Mouse (Mus musculus): ENCODE measurements around the gene Agap3. TPM values are rescaled to one million over a fixed set of nuclear protein-coding genes. Genes with fewer than 3 reads are reported as not detected.
A peak's percentile ranks its signal among the peaks of the same experiment; 100 is the strongest.

Gene Agap3
- polyA plus RNA-seq, 1 experiment from 2014 or later: 61.2 TPM

DNA sequence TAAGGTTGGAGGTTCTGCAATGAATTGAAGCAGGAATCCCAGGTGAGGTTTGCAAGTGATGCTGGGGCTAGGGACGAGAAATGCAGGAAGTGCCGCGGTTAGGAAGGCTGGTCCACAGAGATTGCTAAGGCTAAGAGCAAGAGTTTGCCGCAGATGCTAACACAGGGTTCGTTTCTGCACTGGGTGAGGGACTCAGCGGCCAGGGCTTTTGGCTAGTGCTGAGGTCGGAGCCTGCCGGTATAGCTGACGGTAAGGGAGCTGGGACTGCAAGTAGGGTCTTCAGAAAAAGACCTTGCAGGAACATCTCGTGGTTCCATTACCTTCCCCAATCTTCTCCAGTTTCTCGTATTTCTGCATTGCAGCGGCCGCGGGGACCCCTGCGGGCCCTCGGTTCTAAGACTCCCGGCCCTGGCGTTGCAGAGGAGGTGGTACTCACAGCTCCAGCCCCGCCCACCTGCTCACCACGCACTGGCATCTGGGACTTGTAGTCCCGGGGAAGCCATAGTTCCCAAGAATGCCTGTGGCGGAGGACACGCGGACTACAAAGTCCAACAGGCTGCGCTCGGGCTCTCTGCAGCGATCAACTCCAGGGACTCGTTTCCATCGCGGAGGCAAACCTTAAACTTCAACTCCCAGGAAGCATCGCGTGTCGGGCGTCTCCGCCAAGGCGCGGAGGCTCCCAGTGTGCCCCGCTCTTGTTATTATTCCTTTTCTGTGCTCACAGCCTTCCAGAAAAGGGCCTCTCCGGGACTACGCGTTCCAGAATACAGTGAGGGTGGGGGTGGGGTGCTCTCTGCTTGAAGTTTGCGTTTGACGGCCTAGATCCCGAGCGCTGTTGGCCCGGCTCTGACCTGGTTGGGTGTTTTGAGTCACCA, 28.6 kb upstream of the Agap3 start, which contains the start of the genes Cdk5 and Slc4a2:
Cdk5 (minus strand) TSS at position 402 of the 875 bp plus-strand sequence.
Slc4a2 (plus strand) TSS at position 709 of the 875 bp plus-strand sequence.
- H3K9ac ChIP-seq: peak within 1 kb of the TSS; percentile 83
- peak; percentile 94 for ATAC-seq (ENCODE audit: low FRiP score)
- H3K27ac ChIP-seq: peak within 1 kb of the TSS; percentile 88
- no peaks in the 10 kb centered on the region for H3K9me3 ChIP-seq
- peak within 1 kb of the TSS; percentile 87 for H3K4me2 ChIP-seq
- H3K27me3 ChIP-seq: peaks cover 21% of the 10 kb centered on the region
- WGBS: under 1% methylated on average over 46 of the region's 46 CpGs
- H3K4me1 ChIP-seq: peaks cover 58% of the 10 kb centered on the region
- H3K4me3 ChIP-seq (replicated peaks): peak within 1 kb of the TSS; percentile 56
- peaks cover 35% of the 10 kb centered on the region for H3K36me3 ChIP-seq (replicated peaks)

DNA sequence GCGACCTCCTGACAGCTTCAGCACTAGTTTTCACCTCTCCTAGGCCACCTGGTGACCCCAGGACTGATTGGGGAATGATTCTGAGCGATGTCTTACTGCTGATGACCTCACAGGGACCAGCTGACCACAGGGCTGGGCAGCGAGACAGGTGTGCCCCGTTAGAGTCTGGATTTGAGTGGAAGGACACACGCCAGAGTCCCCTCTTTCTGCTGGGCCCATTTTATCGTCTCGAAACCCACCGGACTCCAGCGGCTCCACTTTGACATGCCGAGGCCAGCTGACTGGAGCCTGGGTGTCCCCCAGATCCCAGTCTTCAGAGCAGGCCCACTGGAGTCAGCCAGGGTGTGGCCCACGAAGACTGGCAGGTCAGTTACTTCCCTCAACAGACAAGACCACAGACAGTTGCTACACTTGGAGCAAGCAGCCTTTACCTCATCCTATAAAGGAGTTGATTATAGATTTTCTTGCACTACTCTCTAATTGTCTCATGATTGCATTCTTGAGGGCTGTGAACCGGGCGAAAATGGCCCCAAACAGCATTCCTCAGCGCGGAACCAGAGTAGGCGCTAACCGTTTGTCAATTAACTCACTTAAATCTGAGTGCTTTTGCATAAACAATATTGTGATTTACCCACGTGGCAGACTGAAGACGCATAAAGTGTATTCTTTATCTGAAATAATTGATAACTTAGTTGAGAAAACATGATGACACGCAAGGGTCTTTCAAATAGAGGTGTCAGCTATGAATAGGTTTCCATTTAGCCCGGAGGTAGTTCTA, 27.8 kb upstream of the Agap3 start:
- 14% methylated on average over 21 of the region's 21 CpGs for WGBS
- Histone ChIP-seq H3K27ac (peak overlapping the region; percentile 88), H3K27me3 (peaks cover 22% of the 10 kb centered on the region), H3K9ac (peak overlapping the region; percentile 72), H3K4me1 (peaks cover 65% of the 10 kb centered on the region), H3K36me3 (replicated peaks) (peaks cover 26% of the 10 kb centered on the region), H3K4me2 (peak overlapping the region; percentile 87), H3K9me3 (no peaks in the 10 kb centered on the region), H3K4me3 (replicated peaks) (peak overlapping the region; percentile 56)
- no peak; the same call in none of the 2 replicates for ATAC-seq (ENCODE audit: low FRiP score)

GRCm38 (mm10) chr5:24424861-24425411, 27.0 kb upstream of the Agap3 start:
- peaks cover 22% of the 10 kb centered on the region for H3K27me3 ChIP-seq
- H3K4me2 ChIP-seq: peak overlapping the region; percentile 87
- under 1% methylated on average over 48 of the region's 60 CpGs for WGBS
- peaks cover 23% of the 10 kb centered on the region for H3K36me3 ChIP-seq (replicated peaks)
- H3K4me1 ChIP-seq: peaks cover 65% of the 10 kb centered on the region
- H3K9ac ChIP-seq: peak overlapping the region; percentile 72
- no peak for ATAC-seq (ENCODE audit: low FRiP score)
- H3K27ac ChIP-seq: peak overlapping the region; percentile 88
- peak overlapping the region; percentile 56 for H3K4me3 ChIP-seq (replicated peaks)
- H3K9me3 ChIP-seq: no peaks in the 10 kb centered on the region

DNA sequence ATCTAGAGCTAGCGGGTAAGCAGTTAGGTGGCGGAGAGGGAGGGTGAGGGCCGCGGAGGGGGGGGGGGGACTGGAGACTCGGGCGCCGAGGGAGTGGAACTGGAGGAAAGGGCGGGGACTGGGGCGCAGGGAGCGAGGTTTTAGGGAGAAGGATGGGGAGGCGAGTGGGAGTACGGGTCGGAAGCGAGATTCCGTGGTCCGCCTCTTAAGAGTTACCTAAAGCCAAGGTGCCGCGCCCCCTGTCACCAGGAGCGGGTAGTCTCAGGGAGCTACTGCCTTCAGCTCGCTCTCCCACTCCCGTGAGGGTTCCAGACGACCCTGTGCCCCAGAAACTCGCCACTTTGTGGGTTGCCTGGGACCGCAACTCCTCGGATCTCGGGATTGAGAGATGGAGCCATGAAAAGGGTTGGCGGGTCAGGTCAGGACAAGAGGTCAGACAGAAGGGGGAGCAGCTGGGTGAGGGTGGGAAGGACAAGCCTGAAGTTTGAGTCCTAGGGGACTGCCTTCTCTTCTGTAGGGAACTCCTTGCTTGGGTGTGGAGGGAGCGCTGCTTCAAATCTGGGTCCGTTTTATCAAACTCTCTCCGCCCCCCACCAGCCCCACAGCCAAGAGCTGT, 26.4 kb upstream of the Agap3 start:
- no peaks in the 10 kb centered on the region for H3K9me3 ChIP-seq
- ATAC-seq (ENCODE audit: low FRiP score): no peak
- peaks cover 65% of the 10 kb centered on the region for H3K4me1 ChIP-seq
- H3K9ac ChIP-seq: peak overlapping the region; percentile 72
- under 1% methylated on average over 28 of the region's 30 CpGs for WGBS
- peaks cover 22% of the 10 kb centered on the region for H3K27me3 ChIP-seq
- peak overlapping the region; percentile 56 for H3K4me3 ChIP-seq (replicated peaks)
- peak overlapping the region; percentile 88 for H3K27ac ChIP-seq
- peaks cover 23% of the 10 kb centered on the region for H3K36me3 ChIP-seq (replicated peaks)
- peak overlapping the region; percentile 87 for H3K4me2 ChIP-seq

GRCm38 (mm10) chr5:24426037-24426432, 25.9 kb upstream of the Agap3 start:
- peak overlapping the region; percentile 87 for H3K4me2 ChIP-seq
- peaks cover 65% of the 10 kb centered on the region for H3K4me1 ChIP-seq
- peaks cover 22% of the 10 kb centered on the region for H3K27me3 ChIP-seq
- peak overlapping the region; percentile 56 for H3K4me3 ChIP-seq (replicated peaks)
- WGBS: 2% methylated on average over 10 of the region's 10 CpGs
- peak overlapping the region; percentile 72 for H3K9ac ChIP-seq
- ATAC-seq (ENCODE audit: low FRiP score): no peak
- peaks cover 23% of the 10 kb centered on the region for H3K36me3 ChIP-seq (replicated peaks)
- no peak overlapping the region for H3K27ac ChIP-seq
- H3K9me3 ChIP-seq: no peaks in the 10 kb centered on the region

GRCm38 (mm10) chr5:24426556-24427284, 25.3 kb upstream of the Agap3 start:
- peak overlapping the region; percentile 56 for H3K4me3 ChIP-seq (replicated peaks)
- peak overlapping the region; percentile 87 for H3K4me2 ChIP-seq
- H3K27me3 ChIP-seq: peaks cover 22% of the 10 kb centered on the region
- peak overlapping the region; percentile 33 for H3K9ac ChIP-seq
- peaks cover 24% of the 10 kb centered on the region for H3K36me3 ChIP-seq (replicated peaks)
- peaks cover 63% of the 10 kb centered on the region for H3K4me1 ChIP-seq
- H3K27ac ChIP-seq: no peak overlapping the region
- ATAC-seq (ENCODE audit: low FRiP score): no peak
- no peaks in the 10 kb centered on the region for H3K9me3 ChIP-seq
- WGBS: 8% methylated on average over 9 of the region's 9 CpGs

DNA sequence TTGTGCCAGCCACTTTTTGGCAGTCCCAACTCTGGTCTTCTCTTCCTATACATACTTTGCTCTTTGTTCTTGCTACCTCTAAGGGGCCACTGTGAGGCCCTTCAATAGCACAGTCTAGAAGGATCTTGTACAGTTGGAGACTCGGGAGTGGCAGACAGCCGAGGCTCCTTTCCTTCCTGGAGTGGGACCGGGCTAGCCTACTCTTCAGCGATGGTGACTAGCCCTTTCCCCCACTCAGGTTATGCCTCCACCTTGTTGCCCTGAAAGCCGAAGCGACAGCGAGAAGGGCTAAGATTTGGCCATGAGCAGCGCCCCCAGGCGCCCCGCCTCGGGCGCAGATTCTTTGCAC, 24.7 kb upstream of the Agap3 start:
- Histone ChIP-seq H3K9ac (peak overlapping the region; percentile 33), H3K4me3 (replicated peaks) (0 out of 2 replicates have a peak overlapping the region, but pooled peaks have one; percentile 2), H3K36me3 (replicated peaks) (peaks cover 28% of the 10 kb centered on the region), H3K4me2 (peak overlapping the region; percentile 87), H3K4me1 (peaks cover 58% of the 10 kb centered on the region), H3K27me3 (peaks cover 22% of the 10 kb centered on the region), H3K9me3 (no peaks in the 10 kb centered on the region), H3K27ac (no peak overlapping the region)
- no peak for ATAC-seq (ENCODE audit: low FRiP score)
- 13% methylated on average over 12 of the region's 12 CpGs for WGBS

DNA sequence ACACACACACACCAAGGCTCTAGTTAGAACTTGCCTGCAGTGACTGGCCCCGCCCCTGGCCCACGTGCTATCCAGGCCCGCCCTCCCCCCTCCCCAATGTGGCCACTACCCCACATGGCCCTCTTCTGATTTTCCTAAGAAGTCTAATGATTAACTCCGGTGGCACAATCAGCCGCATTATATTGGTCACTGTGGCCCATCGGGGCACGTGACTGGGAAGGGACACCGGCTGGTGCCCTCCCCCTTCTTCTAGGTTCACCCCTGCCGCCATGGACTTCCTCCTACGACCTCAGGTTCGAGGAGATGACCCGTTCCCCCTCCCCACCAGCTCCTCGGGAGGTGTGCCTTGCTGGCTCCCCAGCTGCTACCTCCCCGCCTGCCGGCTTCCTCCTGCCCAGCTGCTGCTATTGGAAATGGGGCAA, 24.0 kb upstream of the Agap3 start:
- Histone ChIP-seq H3K9ac (peak overlapping the region; percentile 25; the same call in 1 of the 2 replicates), H3K4me1 (peaks cover 50% of the 10 kb centered on the region), H3K4me2 (peak overlapping the region; percentile 87), H3K27ac (0 out of 2 replicates have a peak overlapping the region, but pooled peaks have one; percentile 31), H3K9me3 (no peaks in the 10 kb centered on the region), H3K27me3 (peaks cover 22% of the 10 kb centered on the region), H3K36me3 (replicated peaks) (peaks cover 35% of the 10 kb centered on the region), H3K4me3 (replicated peaks) (no peak overlapping the region; the same call in 1 of the 2 replicates)
- no peak for ATAC-seq (ENCODE audit: low FRiP score)
- WGBS: 4% methylated on average over 15 of the region's 15 CpGs

GRCm38 (mm10) chr5:24428596-24428995, 23.4 kb upstream of the Agap3 start:
- H3K27ac ChIP-seq: 0 out of 2 replicates have a peak overlapping the region, but pooled peaks have one; percentile 25
- no peaks in the 10 kb centered on the region for H3K9me3 ChIP-seq
- no peak for ATAC-seq (ENCODE audit: low FRiP score)
- 0 out of 2 replicates have a peak overlapping the region, but pooled peaks have one; percentile 87 for H3K4me2 ChIP-seq
- peaks cover 49% of the 10 kb centered on the region for H3K4me1 ChIP-seq
- H3K27me3 ChIP-seq: peaks cover 22% of the 10 kb centered on the region
- peaks cover 37% of the 10 kb centered on the region for H3K36me3 ChIP-seq (replicated peaks)
- 16% methylated on average over 9 of the region's 9 CpGs for WGBS
- no peak overlapping the region for H3K4me3 ChIP-seq (replicated peaks)
- peak overlapping the region; percentile 25; the same call in 1 of the 2 replicates for H3K9ac ChIP-seq

DNA sequence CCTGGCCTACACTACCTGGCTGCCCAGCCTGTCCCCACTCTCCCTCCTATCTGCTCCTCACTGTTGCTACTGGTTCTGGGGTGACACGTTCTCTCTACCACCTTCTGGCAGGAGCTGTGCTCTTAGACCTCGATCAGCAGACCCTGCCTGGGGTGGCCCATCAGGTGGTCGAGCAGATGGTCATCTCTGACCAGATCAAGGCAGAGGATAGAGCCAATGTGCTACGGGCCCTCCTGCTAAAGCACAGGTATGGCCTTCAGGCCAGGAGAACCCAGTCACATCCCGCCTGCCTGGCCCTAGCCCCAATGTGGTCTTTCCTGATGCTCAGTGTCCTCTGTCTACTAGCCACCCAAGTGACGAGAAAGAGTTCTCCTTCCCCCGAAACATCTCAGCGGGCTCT, 18.0 kb upstream of the Agap3 start:
- Histone ChIP-seq H3K36me3 (replicated peaks) (peaks cover 73% of the 10 kb centered on the region), H3K4me3 (replicated peaks) (no peak overlapping the region), H3K9me3 (no peaks in the 10 kb centered on the region), H3K4me1 (peaks cover under 1% of the 10 kb centered on the region; the same call in 1 of the 2 replicates), H3K27me3 (no peaks in the 10 kb centered on the region), H3K9ac (no peak overlapping the region), H3K27ac (no peak overlapping the region), H3K4me2 (no peak overlapping the region)
- no peak for ATAC-seq (ENCODE audit: low FRiP score)
- 86% methylated on average over 8 of the region's 8 CpGs for WGBS

DNA sequence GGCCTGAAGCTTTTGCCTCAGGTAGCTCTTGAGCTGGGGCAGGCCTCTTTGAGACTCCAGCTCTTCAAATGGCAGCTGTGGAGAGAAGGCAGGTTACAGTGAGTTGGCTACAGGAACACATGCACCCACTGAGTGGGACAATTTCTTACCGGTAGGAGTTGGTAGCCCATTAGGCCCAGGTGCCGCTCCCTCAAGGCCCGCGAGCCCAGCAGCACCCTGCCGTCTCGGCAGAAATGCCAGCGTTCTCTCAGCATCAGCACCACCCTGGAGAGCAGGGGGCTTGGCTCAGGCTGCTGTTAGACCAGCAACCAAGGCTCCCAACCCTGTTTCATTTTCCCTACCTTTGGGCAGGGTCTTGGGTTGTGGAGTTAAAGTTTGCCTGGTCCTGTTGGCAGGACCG, 10.8 kb upstream of the Agap3 start:
- H3K36me3 ChIP-seq (replicated peaks): peaks cover 58% of the 10 kb centered on the region
- no peak overlapping the region for H3K4me2 ChIP-seq
- H3K9me3 ChIP-seq: no peaks in the 10 kb centered on the region
- WGBS: 88% methylated on average over 8 of the region's 8 CpGs
- no peak overlapping the region for H3K9ac ChIP-seq
- no peak overlapping the region for H3K4me3 ChIP-seq (replicated peaks)
- no peaks in the 10 kb centered on the region for H3K27me3 ChIP-seq
- peaks cover 21% of the 10 kb centered on the region for H3K4me1 ChIP-seq
- ATAC-seq (ENCODE audit: low FRiP score): no peak
- no peak overlapping the region for H3K27ac ChIP-seq
